Mouse (Mus musculus): ENCODE data around the gene Tmem45a2. TPM values are rescaled to one million over a fixed set of nuclear protein-coding genes. Genes with fewer than 3 reads are reported as not detected.
"Not testable (repeated sequence)": the region's sequence is repeated elsewhere in the genome, so short reads cannot be mapped to it uniquely, and the experiment has no call there.

Gene Tmem45a2
- polyA plus RNA-seq, 1 experiment from 2014 or later, result not detected

DNA sequence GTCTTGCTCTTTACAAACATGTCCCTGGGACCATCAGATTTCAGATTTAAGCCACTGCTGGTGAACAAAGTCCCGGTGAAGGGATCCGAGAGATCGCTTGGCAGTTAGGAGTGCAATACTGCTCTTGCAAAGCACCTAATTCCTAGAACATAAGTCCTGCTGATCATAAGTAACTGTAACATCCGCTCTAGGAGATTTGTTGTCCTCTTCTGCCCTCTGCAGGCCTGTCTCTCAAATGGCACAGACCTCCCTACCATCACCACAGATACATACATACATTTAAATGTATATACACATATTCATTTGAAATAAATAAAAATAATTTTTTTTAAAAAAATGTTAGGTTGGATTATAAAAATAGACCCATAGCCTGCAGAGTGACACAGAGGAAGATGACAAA, 21.3 kb upstream of the Tmem45a2 start:
- ATAC-seq (replicated peaks; ENCODE audit: extremely low read depth, insufficient read depth, low FRiP score), result no peak
- no peaks in the 10 kb centered on the region for H3K9me3 ChIP-seq (replicated peaks; ENCODE audit: control insufficient read depth, low read length)
- no peak overlapping the region for H3K9ac ChIP-seq (ENCODE audit: low read length)
- WGBS, result 40% methylated on average over 4 of the region's 4 CpGs
- no peak overlapping the region for H3K27ac ChIP-seq (ENCODE audit: low read length)
- H3K4me2 ChIP-seq (ENCODE audit: low read depth, low read length), result no peak overlapping the region
- H3K4me3 ChIP-seq (ENCODE audit: low read length), result no peak overlapping the region
- H3K36me3 ChIP-seq (ENCODE audit: control insufficient read depth, insufficient read depth), result no peaks in the 10 kb centered on the region
- no peaks in the 10 kb centered on the region for H3K4me1 ChIP-seq (ENCODE audit: control insufficient read depth, insufficient read depth, low read length)
- H3K27me3 ChIP-seq (ENCODE audit: control insufficient read depth, insufficient read depth, low read length), result no peaks in the 10 kb centered on the region

DNA sequence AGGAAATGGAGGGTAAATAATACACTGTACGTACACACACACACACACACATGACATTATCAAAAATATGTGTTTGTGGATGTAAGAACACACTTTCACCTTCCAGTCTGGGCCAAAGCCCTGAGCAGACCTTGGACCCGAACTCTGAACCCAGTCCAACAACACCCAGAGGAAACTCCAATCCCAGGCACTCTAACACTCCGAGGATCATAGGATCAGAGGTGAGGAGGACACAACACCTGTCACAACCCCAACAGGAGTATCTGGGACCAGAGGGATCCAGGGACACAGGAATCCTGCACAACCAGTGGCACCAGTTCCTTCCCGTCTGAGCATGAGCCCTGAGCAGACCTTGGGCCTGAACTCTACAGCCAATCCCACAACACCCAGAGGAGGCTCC, 8.4 kb upstream of the Tmem45a2 start:
- Histone ChIP-seq H3K27me3 (ENCODE audit: control insufficient read depth, insufficient read depth, low read length) (no peaks in the 10 kb centered on the region), H3K4me1 (ENCODE audit: control insufficient read depth, insufficient read depth, low read length) (no peaks in the 10 kb centered on the region), H3K27ac (ENCODE audit: low read length) (no peak overlapping the region), H3K36me3 (ENCODE audit: control insufficient read depth, insufficient read depth) (no peaks in the 10 kb centered on the region), H3K9me3 (replicated peaks; ENCODE audit: control insufficient read depth, low read length) (no peaks in the 10 kb centered on the region), H3K4me3 (ENCODE audit: low read length) (no peak overlapping the region), H3K4me2 (ENCODE audit: low read depth, low read length) (no peak overlapping the region), H3K9ac (ENCODE audit: low read length) (no peak overlapping the region)
- WGBS, result 62% methylated on average over 4 of the region's 4 CpGs
- ATAC-seq (replicated peaks; ENCODE audit: extremely low read depth, insufficient read depth, low FRiP score), result no peak

- no peak overlapping the region for H3K4me3 ChIP-seq (ENCODE audit: low read length)
- H3K36me3 ChIP-seq (ENCODE audit: control insufficient read depth, insufficient read depth), result no peaks in the 10 kb centered on the region
- WGBS, result 59% methylated on average over 7 of the region's 7 CpGs
- H3K9me3 ChIP-seq (replicated peaks; ENCODE audit: control insufficient read depth, low read length), result no peaks in the 10 kb centered on the region
- ATAC-seq (replicated peaks; ENCODE audit: extremely low read depth, insufficient read depth, low FRiP score), result no peak
- H3K27me3 ChIP-seq (ENCODE audit: control insufficient read depth, insufficient read depth, low read length), result no peaks in the 10 kb centered on the region
- H3K9ac ChIP-seq (ENCODE audit: low read length), result no peak overlapping the region
- no peak overlapping the region for H3K4me2 ChIP-seq (ENCODE audit: low read depth, low read length)
- H3K4me1 ChIP-seq (ENCODE audit: control insufficient read depth, insufficient read depth, low read length), result no peaks in the 10 kb centered on the region
- no peak overlapping the region for H3K27ac ChIP-seq (ENCODE audit: low read length)
Measured at GRCm38 (mm10) chr16:57075986-57076385, 4.8 kb upstream of the Tmem45a2 start.

DNA sequence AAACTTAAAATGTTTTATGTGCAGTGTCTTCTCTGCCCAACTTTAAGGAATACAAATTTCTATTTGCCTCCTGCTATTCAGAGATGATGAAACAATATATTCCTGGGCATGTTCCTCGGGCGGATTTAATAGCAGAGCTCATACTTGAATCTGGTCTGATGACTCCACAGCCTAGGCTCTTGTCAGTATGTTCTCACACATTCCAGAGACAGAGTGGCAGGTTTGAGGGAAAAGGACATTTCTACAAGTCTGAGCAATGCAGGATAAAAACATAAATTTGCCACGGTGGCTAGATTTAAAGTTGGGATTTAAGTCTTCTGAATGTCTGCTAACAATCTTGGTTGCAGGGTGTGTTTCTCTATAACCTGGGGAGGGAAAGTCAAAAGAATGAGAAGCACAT, 9.1 kb downstream of the Tmem45a2 start:
- Histone ChIP-seq H3K27me3 (ENCODE audit: control insufficient read depth, insufficient read depth, low read length) (no peaks in the 10 kb centered on the region), H3K27ac (ENCODE audit: low read length) (no peak overlapping the region), H3K9ac (ENCODE audit: low read length) (no peak overlapping the region), H3K4me1 (ENCODE audit: control insufficient read depth, insufficient read depth, low read length) (no peaks in the 10 kb centered on the region), H3K4me3 (ENCODE audit: low read length) (no peak overlapping the region), H3K36me3 (ENCODE audit: control insufficient read depth, insufficient read depth) (no peaks in the 10 kb centered on the region), H3K4me2 (ENCODE audit: low read depth, low read length) (no peak overlapping the region), H3K9me3 (replicated peaks; ENCODE audit: control insufficient read depth, low read length) (no peaks in the 10 kb centered on the region)
- WGBS, result 82% methylated on average over 3 of the region's 3 CpGs
- no peak for ATAC-seq (replicated peaks; ENCODE audit: extremely low read depth, insufficient read depth, low FRiP score)

- Histone ChIP-seq H3K9me3 (replicated peaks; ENCODE audit: control insufficient read depth, low read length) (no peaks in the 10 kb centered on the region), H3K4me1 (ENCODE audit: control insufficient read depth, insufficient read depth, low read length) (no peaks in the 10 kb centered on the region), H3K4me3 (ENCODE audit: low read length) (no peak overlapping the region), H3K27ac (ENCODE audit: low read length) (no peak overlapping the region), H3K36me3 (ENCODE audit: control insufficient read depth, insufficient read depth) (no peaks in the 10 kb centered on the region), H3K9ac (ENCODE audit: low read length) (no peak overlapping the region), H3K4me2 (ENCODE audit: low read depth, low read length) (no peak overlapping the region), H3K27me3 (ENCODE audit: control insufficient read depth, insufficient read depth, low read length) (no peaks in the 10 kb centered on the region)
- WGBS, result 82% methylated on average over 4 of the region's 4 CpGs
- ATAC-seq (replicated peaks; ENCODE audit: extremely low read depth, insufficient read depth, low FRiP score), result no peak
Measured at GRCm38 (mm10) chr16:57056995-57057394, 14.2 kb downstream of the Tmem45a2 start.

DNA sequence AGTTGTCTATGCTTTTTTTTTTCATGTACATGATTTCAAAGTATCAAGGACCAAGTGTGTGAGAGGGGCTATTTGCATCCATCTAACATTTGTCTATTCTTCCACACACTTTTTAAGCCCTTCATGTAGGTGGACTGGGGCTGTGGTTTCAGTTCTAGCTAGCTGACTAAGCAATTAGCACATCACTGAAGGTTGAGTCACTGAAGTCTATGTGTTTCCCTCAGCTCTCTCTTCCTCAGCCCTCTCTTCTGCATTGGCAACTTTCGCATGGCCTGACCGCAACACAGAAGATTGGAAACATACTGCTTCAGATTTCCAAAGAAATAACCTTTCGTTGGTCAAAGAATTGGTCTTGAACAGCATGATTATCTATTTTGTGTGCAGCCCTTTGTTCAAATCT, 21.2 kb downstream of the Tmem45a2 start:
- WGBS, result 87% methylated on average over 3 of the region's 3 CpGs
- Histone ChIP-seq H3K27me3 (ENCODE audit: control insufficient read depth, insufficient read depth, low read length) (no peaks in the 10 kb centered on the region), H3K4me3 (ENCODE audit: low read length) (no peak overlapping the region), H3K9me3 (replicated peaks; ENCODE audit: control insufficient read depth, low read length) (no peaks in the 10 kb centered on the region), H3K4me2 (ENCODE audit: low read depth, low read length) (no peak overlapping the region), H3K9ac (ENCODE audit: low read length) (no peak overlapping the region), H3K4me1 (ENCODE audit: control insufficient read depth, insufficient read depth, low read length) (no peaks in the 10 kb centered on the region), H3K27ac (ENCODE audit: low read length) (no peak overlapping the region), H3K36me3 (ENCODE audit: control insufficient read depth, insufficient read depth) (no peaks in the 10 kb centered on the region)
- ATAC-seq (replicated peaks; ENCODE audit: extremely low read depth, insufficient read depth, low FRiP score), result no peak

DNA sequence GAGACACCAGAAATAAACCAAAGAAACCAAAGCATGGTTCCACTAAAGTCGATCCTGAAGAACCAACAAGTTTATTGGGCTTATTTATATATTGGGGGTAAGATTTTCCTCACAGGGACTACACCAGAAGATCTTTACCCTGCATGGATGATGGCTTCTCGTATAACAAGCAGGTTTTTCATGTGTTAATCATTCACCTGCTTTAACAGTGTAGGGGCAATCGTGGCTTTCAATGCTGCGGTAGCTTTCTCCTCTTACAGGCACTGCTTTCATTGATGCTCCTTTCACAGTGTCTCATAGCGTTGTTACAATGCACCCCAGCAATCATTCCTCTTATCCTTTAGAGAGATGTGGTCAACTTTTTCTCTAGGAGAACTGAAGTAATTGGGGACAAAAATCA, 32.6 kb downstream of the Tmem45a2 start:
- H3K9me3 ChIP-seq (replicated peaks; ENCODE audit: control insufficient read depth, low read length), result no peaks in the 10 kb centered on the region
- H3K9ac ChIP-seq (ENCODE audit: low read length), result no peak overlapping the region
- no peaks in the 10 kb centered on the region for H3K36me3 ChIP-seq (ENCODE audit: control insufficient read depth, insufficient read depth)
- H3K4me1 ChIP-seq (ENCODE audit: control insufficient read depth, insufficient read depth, low read length), result no peaks in the 10 kb centered on the region
- WGBS, result 69% methylated on average over 5 of the region's 5 CpGs
- no peak for ATAC-seq (replicated peaks; ENCODE audit: extremely low read depth, insufficient read depth, low FRiP score)
- H3K27ac ChIP-seq (ENCODE audit: low read length), result no peak overlapping the region
- H3K27me3 ChIP-seq (ENCODE audit: control insufficient read depth, insufficient read depth, low read length), result no peaks in the 10 kb centered on the region
- H3K4me3 ChIP-seq (ENCODE audit: low read length), result no peak overlapping the region
- no peak overlapping the region for H3K4me2 ChIP-seq (ENCODE audit: low read depth, low read length)

DNA sequence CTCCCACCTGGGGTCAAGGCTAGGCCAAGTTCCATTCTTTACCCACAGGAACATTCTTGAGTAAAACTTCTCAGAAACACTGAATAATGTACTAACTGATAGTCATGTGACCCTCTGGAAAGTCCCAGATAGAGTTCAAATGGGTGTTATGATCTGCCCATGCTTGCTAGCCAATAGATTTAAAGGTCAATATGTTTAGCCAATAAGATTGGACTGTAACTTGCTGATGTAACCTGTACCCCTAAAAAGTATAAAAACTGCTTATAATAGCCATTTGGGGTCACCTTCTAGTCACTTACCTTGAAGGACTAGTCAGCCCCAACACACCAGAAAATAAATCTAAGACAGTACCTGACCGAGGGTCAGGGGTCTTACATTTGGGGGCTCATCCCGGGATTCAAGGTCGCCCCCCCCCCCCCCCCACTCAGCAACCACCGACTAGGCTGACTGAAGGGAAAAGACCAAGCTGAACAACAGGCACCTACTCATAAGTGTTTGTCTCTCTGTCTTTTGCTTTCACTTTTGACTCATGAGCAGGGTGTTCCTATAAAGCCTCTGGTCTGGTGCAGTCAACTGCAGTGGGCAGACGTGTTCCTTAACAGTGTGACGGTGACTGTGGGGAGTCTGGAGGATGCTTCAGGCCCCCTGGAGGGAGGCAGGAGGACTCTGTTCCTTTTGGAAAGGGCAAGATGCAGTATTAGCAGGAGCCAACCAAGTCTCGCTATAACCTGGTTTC, 40.9 kb downstream of the Tmem45a2 start:
- no peaks in the 10 kb centered on the region for H3K36me3 ChIP-seq (ENCODE audit: control insufficient read depth, insufficient read depth)
- H3K9me3 ChIP-seq (replicated peaks; ENCODE audit: control insufficient read depth, low read length), result no peaks in the 10 kb centered on the region
- no peak overlapping the region for H3K27ac ChIP-seq (ENCODE audit: low read length)
- no peak for ATAC-seq (replicated peaks; ENCODE audit: extremely low read depth, insufficient read depth, low FRiP score)
- no peak overlapping the region for H3K4me3 ChIP-seq (ENCODE audit: low read length)
- H3K4me2 ChIP-seq (ENCODE audit: low read depth, low read length), result no peak overlapping the region
- 69% methylated on average over 7 of the region's 7 CpGs for WGBS
- no peaks in the 10 kb centered on the region for H3K4me1 ChIP-seq (ENCODE audit: control insufficient read depth, insufficient read depth, low read length)
- no peak overlapping the region for H3K9ac ChIP-seq (ENCODE audit: low read length)
- H3K27me3 ChIP-seq (ENCODE audit: control insufficient read depth, insufficient read depth, low read length), result no peaks in the 10 kb centered on the region

- not testable (repeated sequence) for H3K4me1 ChIP-seq (ENCODE audit: control insufficient read depth, insufficient read depth, low read length); H3K4me2 ChIP-seq (ENCODE audit: low read depth, low read length); H3K9me3 ChIP-seq (replicated peaks; ENCODE audit: control insufficient read depth, low read length); H3K27me3 ChIP-seq (ENCODE audit: control insufficient read depth, insufficient read depth, low read length); H3K27ac ChIP-seq (ENCODE audit: low read length); H3K9ac ChIP-seq (ENCODE audit: low read length); ATAC-seq (replicated peaks; ENCODE audit: extremely low read depth, insufficient read depth, low FRiP score); H3K4me3 ChIP-seq (ENCODE audit: low read length); H3K36me3 ChIP-seq (ENCODE audit: control insufficient read depth, insufficient read depth)
- 78% methylated on average over 9 of the region's 9 CpGs for WGBS
Measured at GRCm38 (mm10) chr16:56998283-56998682, 72.9 kb downstream of the Tmem45a2 start.

All from heart, embryonic 16.5 days (tissue).